Mouse (Mus musculus) MEL (cell line): ENCODE data around the gene Tor1aip2.

Experiments
- POLR2A ChIP-seq, 2 experiments: IDR thresholded peaks; 2 replicates each; pipeline ENCODE4 v1.6.1; 2011 to 2012; ENCODE audit warnings: low read length in 2 of 2, mild to moderate bottlenecking in 2 of 2, control low read depth in 1 of 2, improper control_type of control experiment in 1 of 2, low read depth in 1 of 2, moderate library complexity in 1 of 2; ENCODE audit not compliant: control insufficient read depth in 1 of 2, insufficient read depth in 1 of 2, poor library complexity in 1 of 2
- POLR2AphosphoS2 ChIP-seq: IDR thresholded peaks from 2 replicates; pipeline ENCODE4 v1.6.1; 2011; ENCODE audit warnings: low read length, improper control_type of control experiment
- USF1 ChIP-seq: IDR thresholded peaks from 2 replicates; pipeline ENCODE4 v1.6.1; 2014; ENCODE audit warnings: low read depth, mild to moderate bottlenecking, inconsistent platforms, low read length, improper control_type of control experiment, moderate library complexity

- TF ChIP-seq USF1: no peak
- no peak for TF ChIP-seq POLR2A (IDR thresholded peaks at IDR 0.05; ENCODE audit: control insufficient read depth in 1 of 2, insufficient read depth in 1 of 2, low read depth in 1 of 2, low read length in 2 of 2, poor library complexity in 1 of 2)
- no peak for TF ChIP-seq POLR2AphosphoS2
Measured at GRCm38 (mm10) chr1:156027849-156028248, 7.4 kb upstream of the Tor1aip2 start.
